Mouse (Mus musculus) fibroblast of lung, adult 2 months (primary cell): ENCODE results near the gene Tmx2.
"Not testable (repeated sequence)": the region's sequence is repeated elsewhere in the genome, so short reads cannot be mapped to it uniquely, and the experiment has no call there.

Experiments
- DNase-seq: peaks from one replicate; pipeline ENCODE4 v3.0.0-alpha.2; 2011; ENCODE audit warnings: low read depth

The Tmx2 gene

GRCm38 (mm10) chr2:84679016-84679415, at the start of gene Tmx2:
Tmx2 (minus strand) TSS chr2:84679140.
- no peak for DNase-seq

GRCm38 (mm10) chr2:84728191-84728590, 49.3 kb upstream of the Tmx2 start:
- not testable (repeated sequence) for DNase-seq

GRCm38 (mm10) chr2:84727172-84727858, 48.4 kb upstream of the Tmx2 start, which contains the start of gene Clp1:
Clp1 (minus strand) TSS chr2:84727350.
- peak; percentile 95 for DNase-seq

- DNase-seq, result no peak
Observed at GRCm38 (mm10) chr2:84726716-84727115, 47.8 kb upstream of the Tmx2 start.

- DNase-seq, result no peak
Observed at GRCm38 (mm10) chr2:84725770-84726169, 46.8 kb upstream of the Tmx2 start.

GRCm38 (mm10) chr2:84723856-84724255, 44.9 kb upstream of the Tmx2 start:
- DNase-seq, result no peak

GRCm38 (mm10) chr2:84721182-84721581, 42.2 kb upstream of the Tmx2 start:
- DNase-seq, result no peak

- DNase-seq, result no peak
Observed at GRCm38 (mm10) chr2:84720718-84721117, 41.8 kb upstream of the Tmx2 start.

- no peak for DNase-seq
Observed at GRCm38 (mm10) chr2:84717357-84717756, 38.4 kb upstream of the Tmx2 start.

GRCm38 (mm10) chr2:84716423-84717355, 37.7 kb upstream of the Tmx2 start:
- no peak for DNase-seq

- peak; percentile 94 for DNase-seq
Observed at GRCm38 (mm10) chr2:84715562-84716361, 36.8 kb upstream of the Tmx2 start.

- peak; percentile 91 for DNase-seq
Observed at GRCm38 (mm10) chr2:84714811-84715561, 36.0 kb upstream of the Tmx2 start, which contains the start of gene Zdhhc5. Zdhhc5 (minus strand) TSS chr2:84715180.

GRCm38 (mm10) chr2:84714422-84714810, 35.5 kb upstream of the Tmx2 start:
- no peak for DNase-seq

- no peak for DNase-seq
Observed at GRCm38 (mm10) chr2:84711898-84712297, 33.0 kb upstream of the Tmx2 start.

- DNase-seq, result no peak
Observed at GRCm38 (mm10) chr2:84707523-84707922, 28.6 kb upstream of the Tmx2 start.

- DNase-seq, result no peak
Observed at GRCm38 (mm10) chr2:84705295-84705694, 26.4 kb upstream of the Tmx2 start.

GRCm38 (mm10) chr2:84704329-84704728, 25.4 kb upstream of the Tmx2 start:
- DNase-seq, result no peak

- DNase-seq, result no peak
Observed at GRCm38 (mm10) chr2:84703497-84703896, 24.6 kb upstream of the Tmx2 start.

- DNase-seq, result no peak
Observed at GRCm38 (mm10) chr2:84695007-84695695, 16.2 kb upstream of the Tmx2 start.

- no peak for DNase-seq
Observed at GRCm38 (mm10) chr2:84690050-84690449, 11.1 kb upstream of the Tmx2 start.
